Mouse (Mus musculus) heart, postnatal 36 days (tissue): ENCODE measurements around the gene Zdhhc3. TPM values are rescaled to one million over a fixed set of nuclear protein-coding genes. Genes with fewer than 3 reads are reported as not detected.

Source experiments
- DNase-seq, 2 experiments: peaks; one replicate each; pipeline ENCODE4 v3.0.0; 2021 to 2022
- intact Hi-C: fragments of 180-260 bp; cut with DNase I; formaldehyde crosslinking; loops from one replicate; pipeline ENCODE4 v1.15.1; 2025
- total RNA-seq, 2 experiments: library from RNA; stranded (reverse); gene quantifications; 2 replicates each; pipeline ENCODE4 v1.2.3; 2021

Zdhhc3 gene
- total RNA-seq, 2 experiments from 2014 or later = 40.7 to 43.0 TPM

DNA sequence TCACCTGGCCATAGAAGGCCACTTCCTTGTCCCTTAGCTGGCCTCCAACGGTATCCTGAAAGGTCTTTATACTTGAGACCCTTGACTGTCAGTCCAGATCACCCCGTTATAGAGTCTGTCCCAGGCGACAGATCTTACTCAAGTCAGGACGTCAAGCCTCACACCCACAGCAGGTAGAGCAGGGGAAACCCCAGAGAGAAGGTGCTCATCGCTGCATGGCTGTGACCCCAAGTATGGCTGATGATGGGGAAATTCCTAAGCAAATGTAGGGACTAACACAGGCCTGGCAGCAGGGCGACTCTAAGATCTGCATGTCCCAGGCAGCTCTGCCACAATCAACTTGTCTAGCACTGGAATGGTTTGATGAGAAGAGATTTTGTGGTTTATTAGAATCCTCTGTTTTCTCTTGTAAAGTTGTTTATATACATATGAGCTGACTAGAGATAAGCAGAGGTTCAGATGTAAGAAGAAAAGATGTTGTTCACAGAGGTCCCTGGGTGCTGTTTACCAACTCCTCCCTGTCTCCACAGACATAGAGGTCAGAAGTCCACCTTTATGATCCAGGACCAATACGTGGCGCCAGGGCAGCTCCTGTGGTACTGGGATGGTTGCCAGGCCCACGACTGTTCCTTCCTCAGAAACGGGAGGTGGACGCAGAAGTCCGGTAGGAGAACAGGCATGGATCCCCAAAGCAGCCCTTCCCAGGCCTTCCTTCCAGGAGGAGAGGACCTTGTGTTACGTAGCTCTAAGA is 81.3 kb downstream of the Zdhhc3 start:
- no peak for DNase-seq
- intact Hi-C loops = no loop called here

DNA sequence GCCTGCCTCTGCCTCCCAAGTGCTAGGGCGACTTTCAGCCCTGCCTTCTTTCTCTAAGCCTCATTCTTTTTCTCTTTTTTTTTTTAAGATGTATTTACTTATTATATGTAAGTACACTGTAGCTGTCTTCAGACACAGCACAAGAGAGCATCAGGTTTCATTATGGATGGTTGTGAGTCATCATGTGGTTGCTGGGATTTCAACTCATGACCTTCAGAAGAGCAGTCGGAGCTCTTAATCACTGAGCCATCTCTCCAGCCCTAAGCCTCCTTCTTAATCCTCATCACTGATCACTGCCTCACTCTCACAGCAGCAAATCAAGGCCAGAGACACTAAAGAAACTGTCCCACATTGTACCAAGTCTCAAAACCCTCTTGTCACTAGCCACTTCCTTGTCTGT is 88.8 kb downstream of the Zdhhc3 start:
- no peak for DNase-seq
- intact Hi-C loops = loop anchor here (5.0 kb wide), 1 partner anchor 72 kb away; the partner anchor contains the start of genes 1110059G10Rik and Kif15

GRCm38 (mm10) chr9:123021636-123022379 is 91.2 kb downstream of the Zdhhc3 start:
- intact Hi-C loops = loop anchor here (5.0 kb wide), 1 partner anchor 70 kb away; the partner anchor contains the start of genes 1110059G10Rik and Kif15

GRCm38 (mm10) chr9:123020995-123021631 is 91.9 kb downstream of the Zdhhc3 start, which contains the start of gene Tmem42:
Tmem42 (plus strand) TSS chr9:123021326.
- intact Hi-C loops = loop anchor here (5.0 kb wide), 1 partner anchor 69 kb away; the partner anchor contains the start of genes 1110059G10Rik and Kif15
- peak; percentile 79 to 91 for DNase-seq

More at GRCm38 (mm10) chr9:123021636-123022379, 91.2 kb downstream of the Zdhhc3 start:
- no peak for DNase-seq

Other genes starting within 250 kb of the Zdhhc3 start
- 10 to 100 TPM; 81.3 to 84.5 TPM for gene Zfp445, start 247.2 kb downstream of the Zdhhc3 start, total RNA-seq
- gene Zkscan7, start 227.5 kb downstream of the Zdhhc3 start, total RNA-seq = 1 to 10 TPM; 6.3 to 6.6 TPM
- 1 to 10 TPM; 1.9 to 2.0 TPM for gene Zfp105, start 190.1 kb downstream of the Zdhhc3 start, total RNA-seq
- gene 1110059G10Rik, start 162.2 kb downstream of the Zdhhc3 start, total RNA-seq = 10 to 100 TPM; 15.4 to 19.0 TPM
- under 1 TPM; 0.78 to 0.87 TPM for gene Kif15, start 162.2 kb downstream of the Zdhhc3 start, total RNA-seq
- gene Tmem42, start 91.9 kb downstream of the Zdhhc3 start, total RNA-seq = 10 to 100 TPM; 12.7 to 13.3 TPM
- gene Tgm4, start 78.5 kb downstream of the Zdhhc3 start, total RNA-seq = not detected
- gene Exosc7, start within 50 bp of the Zdhhc3 start, total RNA-seq = 10 to 100 TPM; 28.6 to 30.0 TPM
- 10 to 100 TPM; 62.1 to 66.7 TPM for gene Clec3b, start 37.7 kb upstream of the Zdhhc3 start, total RNA-seq
- gene Cdcp1, start 102.8 kb upstream of the Zdhhc3 start, total RNA-seq = under 1 TPM; 0.11 to 0.17 TPM
- 1 to 10 TPM; 6.4 to 7.7 TPM for gene Tmem158, start 147.6 kb upstream of the Zdhhc3 start, total RNA-seq